Mouse (Mus musculus) heart, adult 9 months (tissue): ENCODE measurements at regions not wholly inside any gene's neighbourhood (a gene's known extent, or its start where the extent isn't known, plus 50 kb on each side); places are given as distances from the start of the nearest gene placed in this dataset.
"Not testable (repeated sequence)": the region's sequence is repeated elsewhere in the genome, so short reads cannot be mapped to it uniquely, and the experiment has no call there.

Source experiments
- DNase-seq, 2 experiments: peaks; one replicate each; pipeline ENCODE4 v3.0.0; 2022; ENCODE audit warnings: low spot score in 2 of 2

DNA sequence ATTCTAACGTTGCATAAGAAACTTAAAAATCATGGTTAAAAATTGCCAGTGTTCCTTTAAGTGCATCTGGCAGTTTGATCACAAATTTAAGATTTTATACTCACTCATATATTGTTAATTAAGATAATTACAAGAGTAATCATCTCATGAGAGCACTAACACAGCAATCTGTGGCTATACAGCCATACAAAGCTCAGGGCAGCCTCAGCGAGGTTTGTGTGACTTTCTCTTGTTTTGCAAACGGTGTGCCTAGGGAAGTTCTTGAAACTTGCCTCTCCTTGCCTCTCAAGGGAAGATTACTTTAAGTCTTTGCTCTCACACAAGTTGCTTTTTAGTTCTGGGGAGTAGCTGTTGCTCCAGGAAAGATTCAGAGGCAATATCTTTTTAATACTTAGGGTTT, 58.1 kb upstream of the Slc1a4 start:
- no peak for DNase-seq

DNA sequence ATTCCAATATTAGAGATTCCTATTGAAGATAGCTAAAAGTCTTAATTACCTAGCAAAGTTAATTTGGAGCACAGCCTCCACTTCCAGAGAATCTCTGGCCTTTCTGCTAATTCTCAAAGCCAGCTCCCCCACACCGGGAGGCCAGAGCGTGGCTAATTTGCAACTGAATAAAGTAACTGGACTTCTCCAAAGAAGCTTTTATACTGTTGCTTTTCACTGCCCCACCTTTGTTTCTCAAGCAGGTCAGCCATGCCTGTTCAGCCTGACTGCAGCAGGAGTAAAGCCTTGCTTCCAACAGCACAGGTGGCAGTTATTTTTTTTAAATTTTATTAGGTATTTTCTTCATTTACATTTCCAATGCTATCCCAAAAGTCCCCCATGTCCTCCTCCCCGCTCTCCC, 60.8 kb upstream of the Slc1a4 start:
- not testable (repeated sequence) for DNase-seq

DNA sequence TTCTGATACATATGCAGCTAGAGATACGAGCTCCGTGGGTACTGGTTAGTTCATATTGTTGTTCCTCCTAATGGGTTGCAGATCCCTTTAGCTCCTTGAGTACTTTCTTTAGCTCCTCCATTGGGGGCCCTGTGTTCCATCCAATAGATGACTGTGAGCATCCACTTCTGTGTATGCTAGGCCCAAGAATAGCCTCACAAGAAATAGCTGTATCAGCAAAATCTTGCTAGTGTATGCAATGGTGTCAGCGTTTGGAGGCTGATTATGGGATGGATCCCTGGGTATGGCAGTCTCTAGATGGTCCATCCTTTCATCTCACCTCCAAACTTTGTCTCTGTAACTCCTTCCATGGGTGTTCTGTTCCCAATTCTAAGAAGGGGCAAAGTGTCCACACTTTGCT, 61.3 kb upstream of the Slc1a4 start:
- not testable (repeated sequence) for DNase-seq

DNA sequence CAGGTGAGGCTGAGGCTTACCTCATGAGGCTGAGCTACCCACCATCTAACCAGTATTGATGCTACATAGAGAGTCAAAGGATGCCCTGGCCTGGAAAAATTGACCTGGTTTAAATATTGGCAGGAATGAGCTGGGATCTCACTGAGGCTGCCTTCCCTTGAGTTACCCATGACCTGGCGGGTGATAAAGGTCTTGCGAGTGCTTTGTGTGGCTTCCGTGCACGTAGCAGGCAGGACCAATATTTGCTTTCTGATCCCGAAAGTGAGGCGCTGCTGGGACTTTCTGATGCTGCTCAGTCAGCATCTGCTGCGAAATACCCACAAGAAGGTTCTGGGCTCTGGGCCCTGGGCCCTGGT, 63.3 kb upstream of the Slc1a4 start:
- DNase-seq, result no peak

DNA sequence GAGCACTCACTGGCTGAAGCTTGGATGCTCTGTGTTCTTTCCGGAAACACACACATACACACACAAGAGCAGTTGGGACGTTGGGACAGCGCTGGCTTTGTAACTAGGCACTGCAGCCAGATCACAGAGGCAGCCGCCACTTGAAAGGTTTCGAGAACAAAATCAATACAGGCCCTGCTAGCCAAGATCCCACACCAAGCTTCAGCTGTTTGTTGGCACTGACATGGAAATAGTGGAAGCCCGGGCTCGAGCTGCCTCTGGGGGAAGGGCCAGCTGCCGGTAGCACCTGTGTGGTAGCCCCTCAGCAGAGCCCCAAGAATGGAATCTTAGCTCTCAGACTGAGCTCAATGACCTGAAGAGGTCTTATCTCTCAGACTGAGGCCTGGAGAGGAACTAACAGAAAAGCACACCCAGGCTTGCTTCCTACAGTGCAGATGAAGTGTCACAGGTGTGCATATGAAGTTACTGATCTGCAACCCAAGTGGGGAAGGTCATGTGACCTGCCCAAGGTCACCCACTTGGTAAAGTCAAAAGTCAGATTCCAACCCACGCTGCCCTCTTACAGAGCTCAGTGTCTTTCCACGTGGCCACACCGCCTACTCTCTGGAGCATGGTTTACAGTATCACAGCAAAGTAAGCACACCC, 63.8 kb upstream of the Slc1a4 start:
- no peak for DNase-seq

DNA sequence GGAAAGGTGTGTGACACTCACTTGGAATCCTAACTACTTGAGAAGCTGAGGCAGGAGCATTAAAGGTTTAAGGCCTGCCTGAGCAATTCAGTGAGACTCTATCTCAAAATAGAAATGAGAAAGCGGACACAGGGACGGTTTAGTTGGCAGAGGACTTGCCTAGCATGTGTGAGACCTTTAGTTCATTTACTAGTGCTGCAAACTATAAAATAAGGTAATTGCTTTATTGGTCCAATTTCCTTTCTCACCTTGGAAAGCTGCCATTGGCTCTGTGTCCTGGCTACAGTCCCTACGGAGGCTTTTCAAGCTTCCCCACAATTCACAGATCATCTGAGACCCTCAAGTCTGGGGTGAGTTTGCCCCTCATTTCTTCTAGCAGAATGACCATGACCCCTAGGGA, 64.4 kb upstream of the Slc1a4 start:
- DNase-seq, result no peak

DNA sequence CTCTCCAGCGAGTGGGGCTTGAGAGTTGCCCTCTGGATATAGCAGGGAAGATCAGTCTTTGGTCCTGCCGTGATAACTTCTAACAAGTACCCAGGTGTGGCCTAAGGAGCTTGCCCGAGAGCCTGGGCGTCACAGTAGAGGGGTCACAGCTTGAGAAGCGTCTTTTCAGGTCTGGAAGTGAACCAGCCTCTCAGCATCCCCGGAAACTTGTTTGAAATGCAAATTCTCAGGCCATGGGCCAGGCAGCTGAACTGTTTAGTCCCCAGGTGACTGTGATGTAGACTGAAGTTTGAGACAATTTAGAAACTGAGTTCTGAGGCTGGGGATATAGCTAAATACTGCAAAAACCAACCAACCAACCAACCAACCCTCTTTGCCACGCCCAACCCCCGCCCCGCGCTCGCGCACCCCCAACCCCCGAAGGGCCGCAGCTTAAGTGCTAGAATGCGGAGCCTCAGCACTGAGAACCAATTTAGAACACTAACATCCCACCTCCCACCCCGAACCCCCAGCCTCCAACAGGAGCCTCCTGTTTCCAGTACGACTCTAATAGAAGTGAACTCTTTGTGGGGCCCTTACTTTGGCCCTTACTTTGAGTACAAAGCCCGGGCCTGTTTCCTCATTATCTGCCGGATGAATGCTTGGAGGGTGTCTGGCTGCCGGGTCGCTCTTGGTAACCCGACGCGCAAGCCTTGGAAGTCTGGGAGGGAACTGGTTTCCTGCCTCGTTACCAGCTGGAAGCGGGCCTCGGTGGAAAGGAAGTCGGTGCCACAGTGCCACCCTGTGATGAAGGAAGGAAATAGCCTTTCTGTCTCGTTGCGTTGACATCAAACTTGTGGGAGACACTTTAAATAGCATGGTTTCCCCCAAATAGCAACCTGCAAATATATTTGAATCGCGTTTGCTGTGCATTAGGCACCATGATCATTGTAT, 68.1 kb upstream of the Slc1a4 start:
- DNase-seq, result peak; percentile 60 to 69

DNA sequence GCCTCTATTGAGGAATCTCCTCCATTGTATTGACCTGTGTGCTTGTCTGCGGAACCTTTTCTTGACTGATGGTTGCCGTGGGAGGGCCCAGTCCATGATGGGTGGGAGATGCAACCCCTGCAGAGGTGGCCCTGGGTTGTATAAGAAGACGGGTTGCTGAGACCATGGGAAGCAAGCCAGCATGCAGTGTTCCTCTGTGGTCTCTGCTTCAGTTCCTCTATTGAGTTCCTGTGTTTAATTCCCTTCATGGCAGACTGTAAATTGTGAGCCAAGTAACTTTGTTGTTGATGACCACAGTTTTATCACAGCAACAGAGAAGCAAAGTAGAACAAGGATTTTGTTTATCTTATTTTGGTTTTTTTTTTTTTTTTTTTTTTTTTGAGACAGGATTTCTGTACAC, 70.9 kb upstream of the Slc1a4 start:
- DNase-seq, result no peak

DNA sequence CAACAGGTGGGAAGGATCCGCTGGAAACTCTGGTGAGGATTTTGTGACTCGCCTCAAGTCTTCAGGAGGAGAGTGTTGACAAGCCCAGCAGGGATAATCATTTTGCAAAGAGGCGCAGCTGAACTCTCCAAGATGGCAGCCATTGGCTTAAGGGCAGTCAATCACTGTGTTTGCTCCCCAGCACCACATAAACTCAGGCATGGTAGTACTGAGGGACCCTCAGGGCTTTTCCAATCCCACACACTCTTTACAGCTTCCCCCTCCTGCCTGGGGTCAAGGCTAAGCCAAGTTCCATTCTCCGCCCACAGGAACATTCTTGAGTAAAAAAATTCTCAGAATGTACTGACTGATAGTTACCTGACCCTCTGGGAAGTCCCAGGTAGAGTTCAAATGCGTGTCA, 72.0 kb upstream of the Slc1a4 start:
- no peak for DNase-seq

DNA sequence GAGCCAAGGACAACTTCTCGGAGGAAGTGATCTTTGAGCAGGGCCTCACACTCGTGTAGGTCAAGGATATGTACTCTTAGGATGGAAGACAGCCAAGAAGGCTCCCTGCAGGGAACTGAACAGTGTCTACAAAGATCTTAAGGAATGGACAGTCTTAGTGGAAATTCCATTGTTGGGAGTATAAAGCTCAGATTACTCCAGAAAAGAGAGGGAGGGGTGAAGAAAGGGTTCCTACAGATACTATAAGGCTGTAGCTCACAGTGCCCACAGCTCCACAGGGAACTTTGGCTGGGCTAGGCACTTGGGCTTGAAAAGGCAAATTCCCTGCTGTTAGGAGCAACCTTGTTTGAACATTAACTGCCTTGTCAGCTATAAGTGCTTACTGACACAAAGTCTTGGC, 85.6 kb upstream of the Slc1a4 start:
- no peak for DNase-seq

DNA sequence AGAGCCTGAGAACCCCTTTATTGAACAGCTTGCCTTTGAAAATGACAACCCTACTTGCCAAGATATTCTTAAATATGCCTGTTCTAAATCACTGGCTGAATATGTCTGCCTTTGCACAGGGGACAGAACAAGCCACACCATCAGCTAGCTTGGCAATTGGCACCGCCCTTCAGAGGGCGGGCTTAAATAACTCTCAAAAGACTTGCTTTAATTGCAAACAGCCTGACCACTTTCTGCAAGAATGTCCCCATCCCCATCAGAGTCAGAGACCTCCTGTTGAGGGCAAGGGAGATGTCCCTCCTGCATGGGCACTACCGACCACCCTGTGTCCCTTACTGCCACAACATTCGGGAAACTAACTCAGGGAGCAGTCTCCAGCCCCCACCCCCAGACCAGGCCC, 88.4 kb upstream of the Slc1a4 start:
- no peak for DNase-seq

DNA sequence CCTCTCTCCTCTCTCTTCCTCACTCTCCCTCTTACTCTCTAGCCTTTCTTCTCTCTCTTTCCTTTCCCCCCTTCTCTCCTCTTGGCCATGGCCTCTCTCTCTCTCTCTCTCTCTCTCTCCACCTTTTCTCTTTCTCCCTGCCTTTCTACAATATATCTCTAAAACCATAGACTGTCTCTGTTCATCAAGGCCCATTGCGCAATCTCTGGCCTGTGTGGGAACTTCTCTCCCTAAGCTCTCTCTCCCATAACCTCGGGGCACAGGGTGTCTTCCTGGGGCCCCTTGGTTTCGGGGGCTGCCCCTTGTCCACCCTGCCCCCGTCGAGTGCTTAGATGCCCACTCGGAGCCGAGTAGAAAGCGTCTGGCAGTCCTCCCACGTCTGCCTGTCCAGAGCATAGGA, 103.5 kb upstream of the Slc1a4 start:
- DNase-seq, result no peak

DNA sequence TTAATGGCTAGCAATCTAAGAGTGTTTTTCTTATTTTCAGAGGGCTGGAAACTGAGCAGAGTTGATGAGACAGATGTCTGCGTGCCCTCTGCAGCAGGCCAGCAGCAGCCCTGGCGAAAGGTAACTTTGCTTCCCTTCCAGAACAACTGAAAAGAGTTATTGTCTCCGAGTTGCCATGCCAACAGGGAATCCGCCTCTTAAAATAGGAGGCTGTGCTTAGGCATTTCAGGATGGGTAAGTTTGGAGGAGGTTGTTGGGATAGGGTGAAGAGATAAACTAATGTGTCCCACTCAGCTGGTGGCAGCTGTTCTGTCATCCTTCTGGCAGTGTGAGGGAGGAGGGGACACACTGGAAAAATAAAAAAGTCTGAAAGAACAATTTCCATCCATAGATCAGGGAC, 100.6 kb upstream of the Sertad2 start:
- no peak for DNase-seq

DNA sequence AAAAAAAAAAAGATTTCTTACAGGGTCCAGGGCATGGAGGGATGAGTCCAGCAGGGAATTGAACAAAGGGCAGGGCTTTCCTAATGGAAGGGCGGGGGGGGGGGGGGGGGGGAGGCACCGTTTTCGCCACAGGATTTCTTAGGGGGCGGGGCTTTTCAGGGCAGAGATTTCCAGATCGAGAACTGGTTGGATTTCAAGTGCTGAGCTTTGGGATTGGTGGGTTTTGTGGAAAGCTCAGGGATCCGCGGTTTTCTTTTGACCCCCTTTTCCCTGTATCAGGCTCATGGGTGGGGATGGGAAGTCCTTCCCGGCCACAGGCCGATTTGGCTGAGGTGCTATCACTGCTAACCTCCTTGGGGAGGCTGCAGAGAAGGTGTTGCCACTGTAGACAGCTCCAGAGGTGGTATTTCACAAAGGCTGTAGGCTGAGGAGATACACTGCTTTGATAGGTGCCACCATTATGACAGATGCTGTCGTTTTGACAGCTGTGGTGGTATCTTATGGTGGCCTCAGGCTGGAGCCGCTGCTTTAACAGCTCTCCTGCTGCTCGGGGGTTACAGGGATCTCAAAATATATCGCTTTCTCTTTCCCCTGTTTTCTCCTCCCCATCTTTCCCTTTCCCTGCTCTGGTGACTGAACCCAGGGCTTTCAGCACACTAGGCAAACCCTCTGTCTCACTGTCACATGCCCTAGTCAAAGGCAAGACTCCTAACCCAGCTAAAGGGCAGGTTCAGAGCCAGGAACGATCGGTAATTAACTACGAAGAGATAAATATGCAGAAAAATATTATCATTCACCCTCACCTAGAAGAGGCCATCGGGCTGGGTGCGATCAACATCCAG, 97.8 kb upstream of the Sertad2 start:
- DNase-seq, result no peak

DNA sequence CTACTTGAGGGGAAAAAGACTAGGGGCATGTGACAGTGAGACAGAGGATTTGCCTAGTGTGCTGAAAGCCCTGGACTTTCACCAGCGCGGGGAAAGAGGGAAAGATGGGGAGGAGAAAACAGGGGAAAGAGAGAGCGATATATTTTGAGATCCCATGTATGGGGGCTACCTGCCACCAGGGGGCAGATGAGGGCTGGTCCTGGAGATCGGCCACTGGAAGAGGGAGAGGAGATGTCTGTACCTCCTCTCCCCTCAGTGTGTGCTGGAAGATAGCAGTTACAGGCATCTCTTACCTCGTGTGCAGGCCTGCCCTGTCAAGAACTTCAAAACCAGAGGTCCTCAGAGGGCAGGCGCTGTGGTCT, 97.2 kb upstream of the Sertad2 start:
- DNase-seq, result peak; percentile 12 to 40

DNA sequence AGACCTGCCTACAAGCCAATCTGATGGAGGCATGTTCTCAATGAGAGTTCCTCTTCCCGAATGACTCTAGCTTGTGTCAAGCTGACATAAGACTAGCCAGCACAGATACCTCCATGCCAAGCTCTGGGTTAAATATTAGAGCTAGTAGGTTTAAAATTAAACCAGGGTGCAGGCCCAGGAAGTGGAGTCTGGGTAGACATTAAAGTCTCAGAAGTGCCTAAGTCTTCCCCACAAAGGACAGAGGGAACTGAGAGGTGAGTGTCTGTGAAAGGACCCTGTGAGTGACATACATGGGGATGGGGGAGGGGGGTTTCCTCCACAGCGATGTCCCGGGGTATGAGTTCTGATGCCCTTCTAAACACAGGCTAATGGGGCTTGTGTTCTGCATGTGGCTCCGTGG, 90.2 kb upstream of the Sertad2 start:
- DNase-seq, result no peak

DNA sequence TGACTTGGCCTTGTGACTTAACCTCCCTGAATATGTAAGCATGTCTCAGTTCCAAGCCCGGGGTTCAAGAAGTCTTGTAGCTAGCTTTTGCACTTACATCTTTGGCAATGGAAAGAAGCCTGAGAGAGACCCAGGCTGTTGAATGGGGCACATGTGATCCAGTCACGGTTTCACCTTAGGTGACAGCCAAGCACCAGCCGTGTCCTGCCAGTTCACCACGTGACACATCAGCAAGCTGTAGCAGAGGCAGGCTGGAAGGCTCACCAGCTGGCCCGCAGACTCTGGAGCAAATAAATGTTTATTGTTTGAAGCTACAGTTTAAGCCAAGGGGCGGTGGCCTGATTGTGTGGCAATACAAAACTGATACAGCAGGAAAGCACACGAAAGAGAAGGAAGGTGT, 89.3 kb upstream of the Sertad2 start:
- no peak for DNase-seq

DNA sequence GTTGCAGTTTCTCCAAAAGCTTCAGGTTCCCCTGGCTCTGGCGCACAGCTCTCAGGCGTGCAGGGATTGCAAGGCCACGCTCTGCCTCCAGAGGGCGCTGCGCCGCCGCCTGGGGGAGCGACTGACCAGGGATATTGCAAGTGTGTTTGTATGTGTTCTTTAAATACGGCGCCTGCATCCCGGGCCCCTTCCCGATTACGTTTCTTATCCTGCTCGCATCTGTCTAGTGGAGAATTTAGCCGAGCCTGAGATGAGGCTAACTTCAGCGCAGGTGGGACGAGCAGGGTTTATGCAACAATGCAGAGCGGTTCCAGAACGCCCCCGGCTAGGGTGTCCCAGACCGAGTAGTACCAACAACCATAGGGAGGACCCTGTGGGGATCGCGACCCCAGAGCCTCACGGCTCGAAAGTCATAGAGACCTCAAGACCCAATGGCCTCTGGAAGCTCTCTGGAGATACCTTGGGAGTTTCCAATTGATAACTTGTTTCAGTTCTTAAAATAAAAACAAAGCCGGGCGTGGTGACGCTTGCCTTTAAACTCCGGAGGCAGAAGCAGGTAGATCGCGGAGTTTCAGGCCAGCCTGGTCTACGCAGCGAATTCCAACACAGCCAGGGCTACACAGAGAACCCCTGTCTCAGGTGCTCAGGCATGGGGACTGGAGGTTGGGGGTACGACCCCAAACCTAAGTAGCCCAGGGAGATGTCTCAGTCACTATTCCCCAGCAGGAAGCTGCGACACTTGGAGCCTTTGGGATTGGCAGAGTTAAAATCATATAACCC, 87.8 kb upstream of the Sertad2 start:
- DNase-seq, result peak; percentile 55 to 76

DNA sequence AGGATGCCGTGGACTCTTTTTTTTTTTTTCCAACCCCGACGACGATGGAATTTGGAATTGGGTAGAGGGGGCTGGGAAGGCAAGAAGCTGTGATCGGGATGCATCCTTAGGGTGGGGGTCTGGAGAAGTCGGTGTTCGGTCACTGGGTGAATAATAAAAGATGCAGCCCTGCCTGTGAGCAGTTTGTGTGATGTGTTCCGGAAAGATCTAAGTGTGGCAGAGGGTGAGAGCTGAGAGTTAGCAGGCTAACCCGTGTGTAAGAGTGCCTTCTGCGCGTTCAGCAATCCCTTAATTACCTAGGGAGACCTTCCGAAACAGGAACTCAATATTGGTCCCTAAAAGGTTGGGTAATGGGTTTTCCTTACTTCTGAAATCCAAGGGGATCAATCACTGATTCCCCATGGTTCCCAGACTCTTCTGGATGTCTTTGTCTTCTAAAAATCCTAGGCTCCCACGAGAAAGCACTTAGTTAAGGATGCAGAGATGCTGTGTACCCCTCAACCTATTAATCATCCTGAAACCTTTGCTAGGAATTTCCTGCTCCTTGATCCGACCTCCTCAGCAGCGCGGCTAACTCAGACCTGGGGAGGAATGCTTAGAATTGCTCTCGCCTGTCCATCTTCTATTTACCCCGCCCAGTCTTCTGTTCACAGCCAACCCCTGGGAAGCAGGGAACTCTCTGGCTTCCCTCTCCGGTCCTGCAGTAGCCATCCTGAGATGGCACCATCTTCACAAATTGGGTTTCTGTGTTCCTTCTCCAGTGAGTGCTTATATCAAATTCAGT, 87.0 kb upstream of the Sertad2 start:
- peak in 1 of 2 experiments; percentile 17 for DNase-seq

DNA sequence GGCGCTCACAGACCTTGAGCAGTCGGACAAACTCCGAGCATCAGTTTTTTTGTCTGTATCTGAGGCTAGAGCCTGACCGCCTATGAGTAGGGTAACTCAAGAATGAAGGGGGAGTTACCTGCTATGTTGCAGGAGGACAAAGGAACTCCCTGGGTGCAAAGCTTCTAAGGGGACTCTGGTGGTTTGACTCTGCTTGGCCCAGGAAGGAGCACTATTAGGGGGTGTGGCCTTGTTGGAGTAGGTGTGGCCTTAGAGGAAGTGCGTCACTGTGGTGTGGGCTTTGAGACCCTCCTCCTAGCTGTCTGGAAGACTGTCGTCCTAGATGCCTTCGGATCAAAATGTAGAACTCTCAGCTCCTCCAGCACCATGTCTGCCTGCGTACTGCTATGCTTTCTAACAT, 83.9 kb upstream of the Sertad2 start:
- DNase-seq, result no peak

DNA sequence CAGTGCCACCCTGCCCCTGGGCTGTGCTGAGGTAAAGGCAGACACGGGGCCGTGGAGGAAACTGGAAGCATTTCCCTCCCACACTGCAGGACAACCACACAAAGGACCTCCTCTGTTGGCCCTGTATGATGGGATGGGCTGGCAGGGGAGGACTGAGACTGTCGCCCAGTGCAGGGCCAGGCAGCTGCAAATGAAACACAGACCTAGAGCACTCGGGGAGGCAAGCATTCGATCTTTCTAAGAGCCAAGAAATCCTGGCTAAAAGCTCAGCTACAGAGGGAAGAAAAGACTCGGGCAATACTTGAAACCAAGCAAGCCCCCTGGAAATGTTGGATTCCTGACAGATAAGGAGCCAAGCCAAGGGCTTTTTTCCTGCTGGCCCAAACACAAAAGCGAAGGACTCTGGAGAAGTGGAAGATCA, 82.5 kb upstream of the Sertad2 start:
- no peak for DNase-seq
